Mouse (Mus musculus) liver, embryonic 12.5 days (tissue): ENCODE results near the gene Ap1g2. TPM values are rescaled to one million over a fixed set of nuclear protein-coding genes. Genes with fewer than 3 reads are reported as not detected.

Source experiments
- polyA plus RNA-seq: library from polyadenylated mRNA; unstranded; fragments of >200 nt; fragmentation: Nextera tagmentation; extraction: Ambion mirVana; gene quantifications from 2 replicates; pipeline ENCODE4 v1.2.1, GENCODE M21; 2016

The Ap1g2 gene
- polyA plus RNA-seq, 1 experiment from 2014 or later: 34.0 TPM

Other genes starting within 250 kb of the Ap1g2 start
- gene Homez, start 235.6 kb downstream of the Ap1g2 start, polyA plus RNA-seq: 4.0 and 4.1 TPM in 2 replicates
- 0.80 and 0.83 TPM in 2 replicates for gene Ppp1r3e, start 229.0 kb downstream of the Ap1g2 start, polyA plus RNA-seq
- 0.83 and 1.2 TPM in 2 replicates for gene Bcl2l2, start 223.2 kb downstream of the Ap1g2 start, polyA plus RNA-seq
- 0.14 TPM in 1 of 2 replicates, not detected in the other for gene Gm20521, start 223.2 kb downstream of the Ap1g2 start, polyA plus RNA-seq
- gene Pabpn1, start 214.1 kb downstream of the Ap1g2 start, polyA plus RNA-seq: 97.0 and 97.9 TPM in 2 replicates
- 5.9 and 6.0 TPM in 2 replicates for gene Slc22a17, start 193.5 kb downstream of the Ap1g2 start, polyA plus RNA-seq
- gene Efs, start 180.5 kb downstream of the Ap1g2 start, polyA plus RNA-seq: 1.5 and 2.0 TPM in 2 replicates
- gene Il25, start 173.9 kb downstream of the Ap1g2 start, polyA plus RNA-seq: not detected in 2 replicates
- gene Cmtm5, start 170.3 kb downstream of the Ap1g2 start, polyA plus RNA-seq: not detected in 2 replicates
- gene Myh6, start 139.7 kb downstream of the Ap1g2 start, polyA plus RNA-seq: 0.77 and 1.2 TPM in 2 replicates
- not detected in 2 replicates for gene Gm17428, start 129.7 kb downstream of the Ap1g2 start, polyA plus RNA-seq
- gene Myh7, start 112.0 kb downstream of the Ap1g2 start, polyA plus RNA-seq: 0.82 and 2.4 TPM in 2 replicates
- gene Ngdn, start 91.1 kb downstream of the Ap1g2 start, polyA plus RNA-seq: 55.6 and 57.5 TPM in 2 replicates
- 2.4 and 2.5 TPM in 2 replicates for gene Zfhx2, start 14.3 kb downstream of the Ap1g2 start, polyA plus RNA-seq
- gene Thtpa, start 11.8 kb downstream of the Ap1g2 start, polyA plus RNA-seq: 6.9 TPM in 2 replicates
- gene Jph4, start 10.3 kb upstream of the Ap1g2 start, polyA plus RNA-seq: 0.15 and 0.18 TPM in 2 replicates
- not detected in 2 replicates for gene Dhrs2, start 115.4 kb upstream of the Ap1g2 start, polyA plus RNA-seq